Mouse (Mus musculus): ENCODE results near the gene Tnks1bp1. TPM values are rescaled to one million over a fixed set of nuclear protein-coding genes. Genes with fewer than 3 reads are reported as not detected.

Gene Tnks1bp1
- polyA plus RNA-seq (2012; rRNA removed): 35.6 and 45.7 TPM in 2 replicates

GRCm38 (mm10) chr2:85047596-85048167 is at the start of gene Tnks1bp1:
TSS of gene Tnks1bp1 (plus strand) at chr2:85048022.

GRCm38 (mm10) chr2:85037047-85038026 is 10.5 kb upstream of the Tnks1bp1 start, which contains the start of the genes Ssrp1 and P2rx3:
TSS of gene Ssrp1 (plus strand) at chr2:85037234.
TSS of gene P2rx3 (minus strand) at chr2:85037462.

Other genes starting within 250 kb of the Tnks1bp1 start
- 36.1 and 53.2 TPM in 2 replicates for gene Ube2l6, start 249.2 kb upstream of the Tnks1bp1 start, polyA plus RNA-seq (2012; rRNA removed)
- gene Smtnl1, start 225.4 kb upstream of the Tnks1bp1 start, polyA plus RNA-seq (2012; rRNA removed): 0.05 and 0.21 TPM in 2 replicates
- gene Timm10, start 221.0 kb upstream of the Tnks1bp1 start, polyA plus RNA-seq (2012; rRNA removed): 68.3 and 99.3 TPM in 2 replicates
- 13.6 and 24.5 TPM in 2 replicates for gene Slc43a1, start 209.2 kb upstream of the Tnks1bp1 start, polyA plus RNA-seq (2012; rRNA removed)
- gene Rtn4rl2, start 161.3 kb upstream of the Tnks1bp1 start, polyA plus RNA-seq (2012; rRNA removed): 4.2 and 5.0 TPM in 2 replicates
- gene Slc43a3, start 111.4 kb upstream of the Tnks1bp1 start, polyA plus RNA-seq (2012; rRNA removed): 25.1 and 55.6 TPM in 2 replicates
- 4.5 and 14.3 TPM in 2 replicates for gene Prg2, start 67.6 kb upstream of the Tnks1bp1 start, polyA plus RNA-seq (2012; rRNA removed)
- gene Prg3, start 59.8 kb upstream of the Tnks1bp1 start, polyA plus RNA-seq (2012; rRNA removed): 0.50 and 3.7 TPM in 2 replicates
- gene Ssrp1, start 10.8 kb upstream of the Tnks1bp1 start, polyA plus RNA-seq (2012; rRNA removed): 320 and 392 TPM in 2 replicates
- gene P2rx3, start 10.6 kb upstream of the Tnks1bp1 start, polyA plus RNA-seq (2012; rRNA removed): 4.5 and 8.9 TPM in 2 replicates
- gene Aplnr, start 88.2 kb downstream of the Tnks1bp1 start, polyA plus RNA-seq (2012; rRNA removed): 12.0 and 23.3 TPM in 2 replicates
- gene Lrrc55, start 149.2 kb downstream of the Tnks1bp1 start, polyA plus RNA-seq (2012; rRNA removed): 0.95 and 1.8 TPM in 2 replicates

Data from central nervous system, embryonic 11.5 days (tissue).